Mouse (Mus musculus): ENCODE measurements around the gene Ddb2. TPM values are rescaled to one million over a fixed set of nuclear protein-coding genes. Genes with fewer than 3 reads are reported as not detected.

The Ddb2 gene
- total and polyA plus RNA-seq, 2 experiments from 2014 or later: 10.2 to 12.9 TPM

DNA sequence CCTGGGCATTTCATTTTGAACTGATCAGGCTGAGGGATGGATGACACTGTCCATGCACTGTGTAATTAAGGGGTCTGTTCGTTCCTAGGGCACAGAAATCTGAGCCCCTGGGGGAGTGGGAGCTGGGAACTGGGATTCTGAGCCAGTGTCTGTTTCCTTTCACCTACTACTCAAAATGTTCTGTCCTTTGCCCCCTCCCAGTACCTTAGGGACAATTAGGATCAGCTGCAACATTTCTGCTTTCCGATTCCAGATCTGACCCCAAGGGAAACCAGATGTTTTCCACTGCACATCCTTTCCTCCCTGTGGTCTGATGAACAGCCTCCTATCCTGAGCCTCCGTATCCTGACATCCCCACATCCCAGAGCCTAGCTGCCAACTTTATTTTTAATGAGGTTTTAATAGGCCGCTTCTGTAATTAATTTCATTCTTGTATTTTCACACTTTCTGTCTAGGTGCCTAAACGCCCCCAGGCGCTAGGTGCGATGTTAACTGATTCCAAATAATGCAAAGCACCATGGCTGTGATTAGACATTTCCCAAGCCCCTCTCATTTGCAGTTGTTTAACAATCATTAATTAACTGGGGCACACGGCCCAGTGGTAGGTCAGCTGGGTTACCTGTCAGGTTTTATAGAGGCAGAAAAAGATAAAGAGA lies 18.1 kb upstream of the Ddb2 start:
- H3K4me2 ChIP-seq (ENCODE audit: low read depth): peak overlapping the region; percentile 99; the same call in 1 of the 2 replicates
- WGBS: 25% methylated on average over 8 of the region's 8 CpGs

DNA sequence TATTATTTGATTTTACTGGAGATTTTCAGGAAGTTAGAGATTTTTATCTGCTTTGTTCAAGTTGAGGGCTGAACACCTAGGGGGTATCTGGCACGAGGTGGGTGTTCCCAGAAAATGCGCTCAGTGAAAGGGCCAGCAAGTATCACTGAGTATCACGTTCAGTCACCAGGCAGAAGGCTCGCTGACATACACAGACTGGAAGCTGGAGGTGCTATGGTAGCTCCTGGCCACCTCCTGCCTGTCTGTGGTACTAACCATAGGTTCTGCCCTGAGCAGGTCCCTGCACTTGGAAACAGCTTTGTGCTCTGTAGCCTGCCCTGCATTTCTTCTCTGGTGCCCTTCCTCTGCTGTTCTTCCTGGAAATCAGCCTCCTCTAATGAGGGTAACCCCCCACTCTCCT lies 15.7 kb upstream of the Ddb2 start:
- Histone ChIP-seq H3K4me3 (ENCODE audit: low read depth, low read length) (no peak overlapping the region), H3K4me2 (ENCODE audit: low read depth) (no peak overlapping the region), H3K27ac (ENCODE audit: low read depth, low read length) (no peak overlapping the region), H3K4me1 (ENCODE audit: insufficient read depth) (peaks cover 13% of the 10 kb centered on the region; the same call in 1 of the 2 replicates), H3K36me3 (ENCODE audit: insufficient read depth) (no peaks in the 10 kb centered on the region), H3K27me3 (ENCODE audit: insufficient read depth, low read length) (0 out of 2 replicates have a peak, but pooled peaks cover 3% of the 10 kb centered on the region), H3K9me3 (ENCODE audit: low read length) (no peaks in the 10 kb centered on the region), H3K9ac (no peak overlapping the region)
- ATAC-seq (no peak), DNase-seq (no peak)
- no peak for TF ChIP-seq CTCF (IDR thresholded peaks at IDR 0.05; ENCODE audit: low read depth)
- WGBS: 59% methylated on average over 4 of the region's 4 CpGs

More for the DNA sequence above, 18.1 kb upstream of the Ddb2 start:
- H3K27ac ChIP-seq (ENCODE audit: low read depth, low read length): no peak overlapping the region
- no peak overlapping the region for H3K9ac ChIP-seq
- ATAC-seq (no peak), DNase-seq (no peak)
- peaks cover 13% of the 10 kb centered on the region; the same call in 1 of the 2 replicates for H3K4me1 ChIP-seq (ENCODE audit: insufficient read depth)
- H3K4me3 ChIP-seq (ENCODE audit: low read depth, low read length): no peak overlapping the region
- 0 out of 2 replicates have a peak, but pooled peaks cover 3% of the 10 kb centered on the region for H3K27me3 ChIP-seq (ENCODE audit: insufficient read depth, low read length)
- no peaks in the 10 kb centered on the region for H3K9me3 ChIP-seq (ENCODE audit: low read length)
- no peak for TF ChIP-seq CTCF (IDR thresholded peaks at IDR 0.05; ENCODE audit: low read depth)
- H3K36me3 ChIP-seq (ENCODE audit: insufficient read depth): no peaks in the 10 kb centered on the region

DNA sequence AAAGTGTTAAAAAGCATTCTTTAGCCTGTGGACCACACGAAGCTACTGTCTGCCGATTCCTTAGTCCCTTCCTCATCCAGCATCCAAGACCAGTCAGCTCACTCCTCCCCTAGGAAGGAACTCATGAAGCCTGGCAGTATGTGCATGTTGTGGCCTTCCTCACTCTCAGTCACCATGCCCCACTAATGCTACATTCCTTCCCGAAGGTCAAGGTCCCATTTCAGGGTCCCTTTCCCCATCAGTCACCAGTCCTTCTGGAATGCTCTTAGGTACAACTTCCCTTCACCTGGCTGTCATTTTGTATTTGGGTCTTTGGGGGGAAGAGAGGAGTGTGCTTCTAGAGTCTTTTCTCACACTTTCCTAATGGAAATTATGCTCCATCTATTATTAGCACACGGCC lies 15.2 kb upstream of the Ddb2 start:
- H3K27me3 ChIP-seq (ENCODE audit: insufficient read depth, low read length): 0 out of 2 replicates have a peak, but pooled peaks cover 3% of the 10 kb centered on the region
- TF ChIP-seq CTCF (IDR thresholded peaks at IDR 0.05; ENCODE audit: low read depth): no peak
- no peak overlapping the region for H3K27ac ChIP-seq (ENCODE audit: low read depth, low read length)
- H3K4me1 ChIP-seq (ENCODE audit: insufficient read depth): peaks cover 13% of the 10 kb centered on the region; the same call in 1 of the 2 replicates
- no peaks in the 10 kb centered on the region for H3K36me3 ChIP-seq (ENCODE audit: insufficient read depth)
- ATAC-seq: no peak
- no peak for DNase-seq
- H3K9me3 ChIP-seq (ENCODE audit: low read length): no peaks in the 10 kb centered on the region
- H3K4me2 ChIP-seq (ENCODE audit: low read depth): no peak overlapping the region
- no peak overlapping the region for H3K4me3 ChIP-seq (ENCODE audit: low read depth, low read length)
- H3K9ac ChIP-seq: no peak overlapping the region
- 78% methylated on average over 4 of the region's 4 CpGs for WGBS

DNA sequence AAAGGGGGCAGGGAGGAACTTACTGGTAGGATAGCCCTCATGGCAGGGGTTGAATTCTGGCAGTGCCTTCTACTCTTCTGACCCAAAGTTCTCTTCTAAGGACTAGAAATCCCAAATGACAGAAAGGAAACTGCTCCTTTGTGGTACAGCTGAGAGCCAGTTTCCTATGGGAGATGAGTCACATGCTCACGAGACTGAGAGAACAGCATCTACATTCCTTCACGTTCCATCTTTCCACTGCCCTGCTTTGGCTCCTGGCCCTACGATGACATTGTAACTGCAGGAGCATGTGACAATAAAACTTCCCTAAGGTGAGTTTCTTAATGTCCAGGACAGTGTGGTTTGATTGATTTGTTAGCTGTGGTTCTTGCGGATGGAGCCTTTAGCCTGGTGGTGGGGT lies 11.6 kb upstream of the Ddb2 start:
- no peaks in the 10 kb centered on the region for H3K27me3 ChIP-seq (ENCODE audit: insufficient read depth, low read length)
- ATAC-seq: no peak

DNA sequence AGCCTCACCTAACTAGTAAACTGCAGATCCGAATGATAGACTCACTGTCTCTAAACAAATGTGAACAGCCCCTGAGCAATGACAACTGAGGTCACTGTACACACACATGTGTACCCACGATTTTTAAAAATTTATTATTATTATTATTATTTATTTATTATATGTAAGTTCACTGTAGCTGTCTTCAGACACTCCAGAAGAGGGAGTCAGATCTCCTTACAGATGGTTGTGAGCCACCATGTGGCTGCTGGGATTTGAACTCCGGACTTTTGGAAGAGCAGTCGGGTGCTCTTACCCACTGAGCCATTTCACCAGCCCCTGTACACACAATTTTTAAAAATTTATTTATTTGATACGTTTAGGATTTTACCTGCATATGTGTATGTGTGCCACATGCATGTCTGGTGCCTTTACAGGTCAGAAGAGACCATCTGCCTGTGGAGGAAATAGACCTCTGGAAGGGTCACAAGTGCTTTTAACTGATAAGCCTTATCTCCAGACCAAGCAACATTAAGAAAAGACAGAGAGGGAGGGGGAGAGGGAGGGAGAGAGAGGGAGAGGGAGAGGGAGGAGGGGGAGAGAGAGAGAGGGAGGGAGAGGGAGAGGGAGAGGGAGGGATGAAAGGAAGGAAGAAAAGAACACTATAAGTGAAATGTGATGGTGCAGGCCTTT lies 7.9 kb upstream of the Ddb2 start:
- Histone ChIP-seq H3K4me1 (ENCODE audit: insufficient read depth) (no peaks in the 10 kb centered on the region), H3K4me3 (ENCODE audit: low read depth, low read length) (no peak overlapping the region), H3K9me3 (ENCODE audit: low read length) (no peaks in the 10 kb centered on the region), H3K4me2 (ENCODE audit: low read depth) (no peak overlapping the region), H3K9ac (no peak overlapping the region), H3K36me3 (ENCODE audit: insufficient read depth) (no peaks in the 10 kb centered on the region), H3K27ac (ENCODE audit: low read depth, low read length) (no peak overlapping the region), H3K27me3 (ENCODE audit: insufficient read depth, low read length) (no peaks in the 10 kb centered on the region)
- ATAC-seq: no peak
- TF ChIP-seq CTCF (IDR thresholded peaks at IDR 0.05; ENCODE audit: low read depth): no peak
- WGBS: 87% methylated on average over 5 of the region's 5 CpGs
- no peak for DNase-seq

More for the DNA sequence above, 11.6 kb upstream of the Ddb2 start:
- Histone ChIP-seq H3K9ac (no peak overlapping the region), H3K36me3 (ENCODE audit: insufficient read depth) (no peaks in the 10 kb centered on the region), H3K27ac (ENCODE audit: low read depth, low read length) (no peak overlapping the region), H3K4me2 (ENCODE audit: low read depth) (no peak overlapping the region), H3K4me3 (ENCODE audit: low read depth, low read length) (no peak overlapping the region), H3K4me1 (ENCODE audit: insufficient read depth) (no peaks in the 10 kb centered on the region), H3K9me3 (ENCODE audit: low read length) (no peaks in the 10 kb centered on the region)
- no peak for TF ChIP-seq CTCF (IDR thresholded peaks at IDR 0.05; ENCODE audit: low read depth)
- no peak for DNase-seq
- WGBS: 86% methylated on average over 4 of the region's 4 CpGs

DNA sequence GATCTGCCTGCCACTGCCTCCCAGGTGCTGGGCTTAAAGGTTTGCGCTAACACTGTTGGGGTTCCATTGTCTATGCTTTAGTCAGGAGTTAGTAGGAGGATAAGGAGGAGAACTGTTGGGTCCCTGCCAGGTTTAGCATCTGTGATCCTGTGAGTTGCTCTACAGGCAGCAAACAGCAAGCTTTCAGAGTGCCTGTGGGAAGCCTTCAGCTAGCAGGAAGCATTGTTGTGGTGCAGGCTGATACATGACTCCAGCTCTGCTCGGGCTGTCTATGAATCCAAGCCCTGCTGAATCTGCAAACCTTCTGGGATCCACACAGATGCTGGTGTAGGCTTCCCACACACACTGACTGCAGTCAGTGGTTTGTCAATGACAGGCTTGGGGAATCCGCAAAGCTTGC lies 6.6 kb upstream of the Ddb2 start:
- no peaks in the 10 kb centered on the region for H3K27me3 ChIP-seq (ENCODE audit: insufficient read depth, low read length)
- H3K4me2 ChIP-seq (ENCODE audit: low read depth): no peak overlapping the region
- H3K4me1 ChIP-seq (ENCODE audit: insufficient read depth): no peaks in the 10 kb centered on the region
- no peaks in the 10 kb centered on the region for H3K9me3 ChIP-seq (ENCODE audit: low read length)
- H3K4me3 ChIP-seq (ENCODE audit: low read depth, low read length): no peak overlapping the region
- H3K9ac ChIP-seq: no peak overlapping the region
- WGBS: 51% methylated on average over 3 of the region's 3 CpGs
- DNase-seq: no peak
- peak; percentile 8; the same call in 1 of the 2 replicates for ATAC-seq
- TF ChIP-seq CTCF (IDR thresholded peaks at IDR 0.05; ENCODE audit: low read depth): no peak
- no peaks in the 10 kb centered on the region for H3K36me3 ChIP-seq (ENCODE audit: insufficient read depth)
- no peak overlapping the region for H3K27ac ChIP-seq (ENCODE audit: low read depth, low read length)

DNA sequence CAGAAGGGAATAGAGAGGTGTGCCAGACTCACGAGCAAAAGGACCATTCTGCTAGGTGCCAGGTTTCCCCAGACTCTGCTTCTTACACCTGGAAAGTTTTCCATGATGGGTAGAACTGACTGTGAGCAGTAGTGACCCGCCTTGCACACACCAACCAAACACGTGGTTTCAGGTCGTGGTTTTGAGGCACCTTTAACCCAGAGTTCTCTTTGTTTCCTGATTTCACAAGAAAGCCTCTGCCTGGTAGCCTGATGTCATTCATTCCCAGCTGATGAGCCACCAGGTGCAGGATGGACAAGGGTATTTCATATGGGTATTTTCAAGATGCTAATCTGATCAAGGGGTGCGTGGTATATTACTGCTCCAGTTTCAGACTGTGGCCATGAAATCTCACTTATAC lies 5.8 kb upstream of the Ddb2 start:
- ATAC-seq (no peak), DNase-seq (no peak)
- no peak overlapping the region for H3K4me3 ChIP-seq (ENCODE audit: low read depth, low read length)
- WGBS: 79% methylated on average over 5 of the region's 5 CpGs
- no peak overlapping the region for H3K4me2 ChIP-seq (ENCODE audit: low read depth)
- H3K27ac ChIP-seq (ENCODE audit: low read depth, low read length): no peak overlapping the region
- no peak overlapping the region for H3K9ac ChIP-seq
- no peaks in the 10 kb centered on the region for H3K27me3 ChIP-seq (ENCODE audit: insufficient read depth, low read length)
- H3K4me1 ChIP-seq (ENCODE audit: insufficient read depth): no peaks in the 10 kb centered on the region
- H3K36me3 ChIP-seq (ENCODE audit: insufficient read depth): no peaks in the 10 kb centered on the region
- no peak for TF ChIP-seq CTCF (IDR thresholded peaks at IDR 0.05; ENCODE audit: low read depth)
- H3K9me3 ChIP-seq (ENCODE audit: low read length): no peaks in the 10 kb centered on the region

Measured in forebrain, postnatal 0 days (tissue).